Mouse (Mus musculus): ENCODE measurements at regions not wholly inside any gene's neighbourhood (a gene's known extent, or its start where the extent isn't known, plus 50 kb on each side); places are given as distances from the start of the nearest gene placed in this dataset.
A peak's percentile ranks its signal among the peaks of the same experiment; 100 is the strongest.

DNA sequence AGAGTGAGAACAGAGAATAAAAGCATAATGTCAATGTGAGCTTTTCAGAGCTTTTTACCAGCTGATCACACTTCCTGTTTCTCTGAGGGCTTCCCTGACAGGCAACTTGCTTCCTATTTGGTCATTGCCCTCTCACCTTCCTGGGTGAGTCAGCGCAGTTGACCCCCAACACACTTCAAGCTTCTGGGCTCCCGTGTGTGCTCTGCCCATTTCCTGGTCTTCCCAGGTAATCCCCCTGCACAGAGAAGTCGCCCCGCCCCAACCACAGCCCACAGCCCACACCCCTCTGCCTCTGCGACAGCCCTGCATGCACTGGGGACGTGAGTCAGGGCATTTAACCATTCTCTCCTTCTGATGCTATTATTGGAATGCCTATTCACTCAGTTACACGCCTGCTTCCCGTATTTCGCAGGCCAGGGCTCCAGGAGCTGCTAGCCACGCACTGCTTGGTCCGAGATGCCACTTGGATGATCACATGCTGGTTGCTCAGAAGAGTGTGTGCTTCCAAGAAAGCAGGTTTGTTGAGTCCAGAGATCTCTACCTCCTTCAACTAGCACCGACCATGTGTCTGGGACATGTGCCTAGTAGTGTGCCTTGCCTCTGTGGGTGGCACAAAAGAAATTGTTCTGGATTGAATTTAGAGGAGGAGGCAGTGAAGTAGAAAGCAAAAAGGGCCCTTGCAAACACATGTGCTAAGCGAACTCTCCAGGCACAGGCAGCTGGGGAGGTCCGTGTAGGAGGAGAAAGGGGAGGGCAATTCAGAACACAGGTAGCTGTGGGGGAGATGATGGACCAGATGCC lies 227.4 kb downstream of the Pik3r1 start:
- no peak for TF ChIP-seq GATA4 (IDR thresholded peaks at IDR 0.05; ENCODE audit: insufficient replicate concordance, low read length)

GRCm38 (mm10) chr13:101538110-101538509 lies 229.9 kb downstream of the Pik3r1 start:
- no peak for TF ChIP-seq GATA4 (IDR thresholded peaks at IDR 0.05; ENCODE audit: insufficient replicate concordance, low read length)

DNA sequence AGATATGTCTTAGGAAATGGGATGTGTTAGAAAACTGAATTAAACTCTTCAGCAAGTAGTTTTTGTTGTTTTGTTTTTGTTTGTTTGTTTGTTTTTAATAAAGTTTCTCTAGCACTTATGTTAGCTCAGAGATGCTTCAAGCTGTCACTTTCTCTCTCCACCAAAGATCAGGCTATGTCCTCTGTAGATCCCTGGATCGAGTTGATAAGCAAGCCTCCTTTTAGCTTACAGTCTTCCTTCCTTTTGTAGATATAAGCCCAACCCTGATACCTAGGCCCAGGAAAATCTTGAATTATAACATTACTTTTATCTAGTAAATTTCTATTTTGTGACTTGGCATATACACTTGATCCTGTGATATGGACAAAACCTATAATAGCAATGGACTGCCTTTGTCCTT lies 232.0 kb downstream of the Pik3r1 start:
- no peak for TF ChIP-seq GATA4 (IDR thresholded peaks at IDR 0.05; ENCODE audit: insufficient replicate concordance, low read length)

DNA sequence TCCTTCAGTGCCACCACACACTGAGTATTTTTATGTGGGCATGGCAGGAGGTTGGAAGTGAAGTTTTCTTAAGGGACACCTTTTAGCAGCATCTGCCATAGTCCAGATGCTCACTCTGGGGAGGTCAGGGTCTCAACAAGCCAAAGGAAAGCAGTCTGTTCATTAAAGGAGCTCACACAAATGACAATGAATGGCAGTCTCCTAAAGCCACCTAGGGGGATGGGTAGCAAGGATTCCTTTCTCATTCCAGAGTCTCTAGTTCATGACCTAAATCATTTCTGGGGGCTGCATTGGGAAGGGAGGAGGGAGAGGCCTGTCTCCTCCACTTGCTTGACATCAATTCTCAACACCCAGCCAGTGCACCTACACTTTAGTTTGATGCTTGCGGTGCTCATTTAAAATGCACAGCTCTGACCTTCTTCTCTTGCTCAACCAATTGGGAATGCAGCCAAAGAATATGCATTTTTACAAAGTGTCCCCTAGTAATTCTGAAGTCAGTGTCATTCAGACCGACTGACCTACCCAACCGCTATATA lies 232.6 kb downstream of the Pik3r1 start:
- no peak for TF ChIP-seq GATA4 (IDR thresholded peaks at IDR 0.05; ENCODE audit: insufficient replicate concordance, low read length)

DNA sequence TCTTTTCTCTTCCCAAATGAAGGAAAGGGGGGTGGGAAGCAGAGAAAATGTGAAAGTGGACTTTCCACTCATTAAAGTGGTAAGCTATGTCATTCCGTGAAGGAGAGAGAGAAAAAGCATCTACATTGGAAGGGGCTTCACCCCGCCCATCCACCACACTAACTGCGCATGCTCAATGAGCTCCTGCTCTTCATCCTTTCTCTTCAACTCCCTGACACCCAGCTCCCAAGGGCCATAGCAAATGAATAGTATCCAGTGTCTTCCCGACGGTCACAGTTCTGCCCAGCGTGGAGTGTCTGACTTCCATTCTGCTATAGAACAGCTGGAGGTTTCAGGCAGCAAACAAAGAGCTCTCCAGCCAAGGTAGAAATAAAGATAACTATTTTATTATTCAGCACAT lies 233.5 kb downstream of the Pik3r1 start:
- no peak for TF ChIP-seq GATA4 (IDR thresholded peaks at IDR 0.05; ENCODE audit: insufficient replicate concordance, low read length)

GRCm38 (mm10) chr13:101532913-101533312 lies 235.1 kb downstream of the Pik3r1 start:
- no peak for TF ChIP-seq GATA4 (IDR thresholded peaks at IDR 0.05; ENCODE audit: insufficient replicate concordance, low read length)

GRCm38 (mm10) chr13:101527691-101528090 lies 240.3 kb downstream of the Pik3r1 start:
- TF ChIP-seq GATA4 (IDR thresholded peaks at IDR 0.05; ENCODE audit: insufficient replicate concordance, low read length) = no peak

DNA sequence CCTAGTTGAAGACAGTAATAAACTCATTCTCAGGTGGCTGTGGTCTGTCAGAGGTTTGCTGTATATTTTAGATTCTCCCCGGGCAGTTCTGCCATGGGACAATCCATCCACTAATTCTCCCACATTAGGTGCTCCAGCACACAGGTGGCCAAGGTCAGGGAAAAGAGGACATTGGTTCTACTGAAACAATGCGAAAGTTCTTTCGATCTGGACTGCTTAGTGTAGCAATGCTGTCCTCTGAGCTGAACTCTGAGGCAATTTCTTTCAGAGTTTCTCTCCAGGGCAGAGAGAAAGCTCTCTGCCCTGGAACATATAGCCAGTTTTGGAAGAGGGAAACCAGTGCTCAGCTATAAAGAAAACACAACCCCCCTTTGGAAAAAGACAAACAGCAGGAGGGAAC lies 243.2 kb downstream of the Pik3r1 start:
- TF ChIP-seq GATA4 (IDR thresholded peaks at IDR 0.05; ENCODE audit: insufficient replicate concordance, low read length) = no peak

- TF ChIP-seq GATA4 (IDR thresholded peaks at IDR 0.05; ENCODE audit: insufficient replicate concordance, low read length) = no peak
Observed at GRCm38 (mm10) chr13:101524223-101524622, 243.8 kb downstream of the Pik3r1 start.

DNA sequence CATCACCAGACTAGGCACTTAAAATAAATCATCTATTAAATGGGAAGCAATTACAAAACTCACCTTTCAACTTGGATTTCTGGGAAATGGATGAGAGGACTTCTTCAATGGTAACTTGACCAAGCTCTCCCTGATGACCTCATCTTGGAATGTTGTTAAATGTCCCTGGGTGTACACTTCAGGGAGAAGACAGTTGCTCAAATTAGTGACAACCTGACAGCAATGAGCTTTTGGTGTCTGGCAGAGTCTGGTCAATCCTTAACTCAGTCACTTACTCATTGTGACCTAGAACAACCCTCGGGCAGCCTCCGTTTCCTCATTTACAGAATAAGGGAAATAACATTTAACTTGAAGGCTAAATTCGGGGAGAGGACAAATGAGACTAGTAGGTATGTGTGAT lies 244.5 kb downstream of the Pik3r1 start:
- no peak for TF ChIP-seq GATA4 (IDR thresholded peaks at IDR 0.05; ENCODE audit: insufficient replicate concordance, low read length)

GRCm38 (mm10) chr13:101522597-101522996 lies 245.4 kb downstream of the Pik3r1 start:
- no peak for TF ChIP-seq GATA4 (IDR thresholded peaks at IDR 0.05; ENCODE audit: insufficient replicate concordance, low read length)

- TF ChIP-seq GATA4 (IDR thresholded peaks at IDR 0.05; ENCODE audit: insufficient replicate concordance, low read length) = peak; percentile 64; the same call in 1 of the 2 replicates
Observed at GRCm38 (mm10) chr13:101513354-101513753, 254.7 kb downstream of the Pik3r1 start.

- no peak for TF ChIP-seq GATA4 (IDR thresholded peaks at IDR 0.05; ENCODE audit: insufficient replicate concordance, low read length)
Observed at GRCm38 (mm10) chr13:101509946-101510345, 258.1 kb downstream of the Pik3r1 start.

- no peak for TF ChIP-seq GATA4 (IDR thresholded peaks at IDR 0.05; ENCODE audit: insufficient replicate concordance, low read length)
Observed at GRCm38 (mm10) chr13:101508331-101508730, 259.7 kb downstream of the Pik3r1 start.

GRCm38 (mm10) chr13:101506696-101507095 lies 261.3 kb downstream of the Pik3r1 start:
- TF ChIP-seq GATA4 (IDR thresholded peaks at IDR 0.05; ENCODE audit: insufficient replicate concordance, low read length) = no peak

DNA sequence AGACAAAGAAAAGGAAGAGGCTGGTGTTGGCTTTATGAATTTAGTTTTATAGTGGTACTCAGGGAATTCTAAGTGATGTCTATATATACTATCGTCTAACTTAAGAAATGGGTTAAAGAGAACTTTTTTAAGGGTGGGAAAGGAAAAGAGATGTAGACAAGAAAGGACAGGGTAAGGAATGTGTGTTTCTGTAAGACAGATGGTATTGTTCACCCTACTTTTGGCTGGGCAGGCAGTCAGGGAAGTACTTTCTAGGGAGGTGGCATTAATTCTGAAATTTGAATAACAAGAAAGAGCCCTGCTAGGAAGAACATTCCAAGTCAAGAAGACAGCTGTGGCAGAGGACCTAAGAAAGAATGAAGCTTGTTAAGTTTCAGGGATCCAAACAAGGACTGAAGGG lies 263.0 kb downstream of the Pik3r1 start:
- TF ChIP-seq GATA4 (IDR thresholded peaks at IDR 0.05; ENCODE audit: insufficient replicate concordance, low read length) = no peak

- no peak for TF ChIP-seq GATA4 (IDR thresholded peaks at IDR 0.05; ENCODE audit: insufficient replicate concordance, low read length)
Observed at GRCm38 (mm10) chr13:101504241-101504640, 263.8 kb downstream of the Pik3r1 start.
